Mouse (Mus musculus): ENCODE data around the gene Stk35.

The Stk35 gene

GRCm38 (mm10) chr2:129800271-129800903 is at the start of gene Stk35:
Gene Stk35, plus strand, starts transcription at chr2:129800517.
- in situ Hi-C loops (cut with MboI) = no loop called here

GRCm38 (mm10) chr2:129782046-129782445 is 18.3 kb upstream of the Stk35 start:
- in situ Hi-C loops (cut with MboI) = no loop called here

- in situ Hi-C loops (cut with MboI) = no loop called here
These were observed 3.8 kb upstream of the Stk35 start for GRCm38 (mm10) chr2:129796501-129796900.

GRCm38 (mm10) chr2:129797709-129798108 is 2.6 kb upstream of the Stk35 start:
- in situ Hi-C loops (cut with MboI) = no loop called here

- in situ Hi-C loops (cut with MboI) = no loop called here
These were observed 1.9 kb upstream of the Stk35 start for GRCm38 (mm10) chr2:129798410-129798809.

- in situ Hi-C loops (cut with MboI) = no loop called here
These were observed 550 bp downstream of the Stk35 start for GRCm38 (mm10) chr2:129800904-129801230.

- in situ Hi-C loops (cut with MboI) = no loop called here
These were observed 1.1 kb downstream of the Stk35 start for GRCm38 (mm10) chr2:129801231-129802029.

- in situ Hi-C loops (cut with MboI) = no loop called here
These were observed 5.2 kb downstream of the Stk35 start for GRCm38 (mm10) chr2:129805486-129805885.

GRCm38 (mm10) chr2:129806486-129806885 is 6.2 kb downstream of the Stk35 start:
- in situ Hi-C loops (cut with MboI) = no loop called here

GRCm38 (mm10) chr2:129810563-129810962 is 10.2 kb downstream of the Stk35 start:
- in situ Hi-C loops (cut with MboI) = no loop called here

- in situ Hi-C loops (cut with MboI) = no loop called here
These were observed 13.7 kb downstream of the Stk35 start for GRCm38 (mm10) chr2:129814033-129814432.

- in situ Hi-C loops (cut with MboI) = no loop called here
These were observed 14.8 kb downstream of the Stk35 start for GRCm38 (mm10) chr2:129815076-129815475.

- in situ Hi-C loops (cut with MboI) = no loop called here
These were observed 17.4 kb downstream of the Stk35 start for GRCm38 (mm10) chr2:129817603-129818257.

GRCm38 (mm10) chr2:129818868-129819267 is 18.6 kb downstream of the Stk35 start:
- in situ Hi-C loops (cut with MboI) = no loop called here

- in situ Hi-C loops (cut with MboI) = no loop called here
These were observed 19.2 kb downstream of the Stk35 start for GRCm38 (mm10) chr2:129819531-129819930.

- in situ Hi-C loops (cut with MboI) = no loop called here
These were observed 19.6 kb downstream of the Stk35 start for GRCm38 (mm10) chr2:129819951-129820350.

GRCm38 (mm10) chr2:129821021-129821420 is 20.7 kb downstream of the Stk35 start:
- in situ Hi-C loops (cut with MboI) = no loop called here

GRCm38 (mm10) chr2:129821568-129821967 is 21.3 kb downstream of the Stk35 start:
- in situ Hi-C loops (cut with MboI) = no loop called here

GRCm38 (mm10) chr2:129823310-129823709 is 23.0 kb downstream of the Stk35 start:
- in situ Hi-C loops (cut with MboI) = no loop called here

- in situ Hi-C loops (cut with MboI) = no loop called here
These were observed 23.9 kb downstream of the Stk35 start for GRCm38 (mm10) chr2:129824254-129824653.

- in situ Hi-C loops (cut with MboI) = no loop called here
These were observed 25.8 kb downstream of the Stk35 start for GRCm38 (mm10) chr2:129826141-129826540.

GRCm38 (mm10) chr2:129832993-129833392 is 32.7 kb downstream of the Stk35 start:
- in situ Hi-C loops (cut with MboI) = no loop called here

GRCm38 (mm10) chr2:129834221-129834620 is 33.9 kb downstream of the Stk35 start:
- in situ Hi-C loops (cut with MboI) = no loop called here
